Mouse (Mus musculus) liver, embryonic 13.5 days (tissue): ENCODE results near the gene Mrpl48. TPM values are rescaled to one million over a fixed set of nuclear protein-coding genes. Genes with fewer than 3 reads are reported as not detected.

Experiments used
- ATAC-seq: fragments of 200-750 bp; cut with Nextera tagmentation; 2 replicates; pipeline ENCODE4 v1.8.0; 2017; ENCODE audit warnings: low read depth, mild to moderate bottlenecking, moderate number of reproducible peaks, moderate library complexity
- DNase-seq: peaks from one replicate; pipeline ENCODE4 v3.0.0; 2022
- H3K27ac ChIP-seq: fragments of 300-500 bp; sonication (generic); 2 replicates; pipeline ENCODE4 v1.5.1; 2015; ENCODE audit warnings: moderate library complexity, mild to moderate bottlenecking, inconsistent platforms
- H3K27me3 ChIP-seq: fragments of 300-500 bp; sonication (generic); 2 replicates; pipeline ENCODE4 v1.6.1; 2015; ENCODE audit warnings: mild to moderate bottlenecking, inconsistent platforms
- H3K36me3 ChIP-seq: fragments of 300-500 bp; sonication (generic); 2 replicates; pipeline ENCODE4 v1.6.1; 2015; ENCODE audit warnings: mild to moderate bottlenecking, inconsistent platforms
- H3K4me1 ChIP-seq: fragments of 300-500 bp; sonication (generic); replicated peaks from 2 replicates; pipeline ENCODE4 v1.6.1; 2015; ENCODE audit warnings: inconsistent platforms
- H3K4me2 ChIP-seq: fragments of 300-500 bp; sonication (generic); 2 replicates; pipeline ENCODE4 v1.6.1; 2015; ENCODE audit warnings: inconsistent platforms, mild to moderate bottlenecking, moderate library complexity
- H3K4me3 ChIP-seq: fragments of 300-500 bp; sonication (generic); replicated peaks from 2 replicates; pipeline ENCODE4 v1.5.1; 2015; ENCODE audit warnings: mild to moderate bottlenecking, inconsistent platforms
- H3K9ac ChIP-seq: fragments of 300-500 bp; sonication (generic); 2 replicates; pipeline ENCODE4 v1.6.1; 2015; ENCODE audit warnings: mild to moderate bottlenecking, inconsistent platforms
- H3K9me3 ChIP-seq: fragments of 300-500 bp; sonication (generic); replicated peaks from 2 replicates; pipeline ENCODE4 v1.6.1; 2016; ENCODE audit warnings: inconsistent platforms
- WGBS: fragments of 180-500 bp; shearing (Covaris S2); methylation state at CpG from one replicate; pipeline ENCODE4 v1.1.7; 2015; ENCODE audit not compliant: insufficient replicate concordance; 5-methylcytosine and 5-hydroxymethylcytosine counted together
- polyA plus RNA-seq: library from polyadenylated mRNA; unstranded; fragments of >200 nt; fragmentation: Nextera tagmentation; extraction: Ambion mirVana; gene quantifications from 2 replicates; pipeline ENCODE4 v1.2.1, GENCODE M21; 2015

Mrpl48 gene
- polyA plus RNA-seq, 1 experiment from 2014 or later, result 57.0 TPM

DNA sequence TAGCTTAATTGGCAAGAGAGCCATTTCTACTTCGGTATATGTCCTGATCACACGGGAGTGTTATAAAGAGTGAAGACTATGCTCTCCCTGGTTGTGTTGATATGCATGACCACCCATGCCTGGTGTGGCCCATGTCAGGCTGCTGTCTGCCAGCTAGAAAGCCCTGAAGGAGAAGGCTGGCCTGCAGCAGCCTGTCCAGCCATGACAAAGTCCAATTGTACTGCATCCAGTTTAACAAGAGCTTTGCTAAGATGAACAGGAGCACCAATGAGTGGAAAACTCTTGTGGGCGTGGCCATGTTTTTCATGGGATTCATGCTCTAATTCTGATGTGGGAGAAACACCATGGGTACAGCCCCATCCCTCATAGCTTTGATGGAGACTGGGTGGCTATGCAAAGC is 16.4 kb upstream of the Mrpl48 start:
- H3K36me3 ChIP-seq, result peaks cover 5% of the 10 kb centered on the region; the same call in 1 of the 2 replicates

DNA sequence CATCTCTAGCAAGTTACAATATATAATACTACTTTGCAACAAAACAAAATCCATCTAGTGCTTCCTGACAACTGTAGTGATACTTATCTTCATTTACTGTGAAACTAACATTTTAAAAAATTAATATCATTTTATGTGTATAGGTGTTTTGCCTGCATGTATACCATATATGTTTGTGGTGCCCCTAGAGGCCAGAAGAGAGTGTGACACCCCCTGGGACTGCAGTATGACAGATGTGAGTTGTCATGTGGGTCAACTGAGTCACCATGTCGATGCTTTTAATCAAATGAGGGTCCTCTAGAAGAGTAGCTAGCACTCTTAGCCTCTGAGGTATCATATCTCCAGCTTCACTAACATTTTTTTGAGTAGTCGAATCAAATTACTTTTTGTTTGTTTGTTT is 14.2 kb upstream of the Mrpl48 start:
- no peaks in the 10 kb centered on the region for H3K27me3 ChIP-seq
- no peak overlapping the region for H3K9ac ChIP-seq
- no peak; the same call in 1 of the 2 replicates for ATAC-seq
- no peak overlapping the region for H3K4me2 ChIP-seq
- H3K27ac ChIP-seq, result no peak overlapping the region
- H3K4me3 ChIP-seq, result no peak overlapping the region
- no peak for DNase-seq
- H3K9me3 ChIP-seq, result no peaks in the 10 kb centered on the region
- 57% methylated on average over 2 of the region's 2 CpGs for WGBS
- peaks cover 18% of the 10 kb centered on the region for H3K4me1 ChIP-seq
- peaks cover 4% of the 10 kb centered on the region; the same call in 1 of the 2 replicates for H3K36me3 ChIP-seq

More for the DNA sequence above, 16.4 kb upstream of the Mrpl48 start:
- no peaks in the 10 kb centered on the region for H3K9me3 ChIP-seq
- 81% methylated on average over 3 of the region's 3 CpGs for WGBS
- no peaks in the 10 kb centered on the region for H3K27me3 ChIP-seq
- H3K4me2 ChIP-seq, result no peak overlapping the region
- no peak for DNase-seq
- peaks cover 15% of the 10 kb centered on the region for H3K4me1 ChIP-seq
- H3K27ac ChIP-seq, result no peak overlapping the region
- ATAC-seq, result no peak
- H3K9ac ChIP-seq, result no peak overlapping the region
- no peak overlapping the region for H3K4me3 ChIP-seq

DNA sequence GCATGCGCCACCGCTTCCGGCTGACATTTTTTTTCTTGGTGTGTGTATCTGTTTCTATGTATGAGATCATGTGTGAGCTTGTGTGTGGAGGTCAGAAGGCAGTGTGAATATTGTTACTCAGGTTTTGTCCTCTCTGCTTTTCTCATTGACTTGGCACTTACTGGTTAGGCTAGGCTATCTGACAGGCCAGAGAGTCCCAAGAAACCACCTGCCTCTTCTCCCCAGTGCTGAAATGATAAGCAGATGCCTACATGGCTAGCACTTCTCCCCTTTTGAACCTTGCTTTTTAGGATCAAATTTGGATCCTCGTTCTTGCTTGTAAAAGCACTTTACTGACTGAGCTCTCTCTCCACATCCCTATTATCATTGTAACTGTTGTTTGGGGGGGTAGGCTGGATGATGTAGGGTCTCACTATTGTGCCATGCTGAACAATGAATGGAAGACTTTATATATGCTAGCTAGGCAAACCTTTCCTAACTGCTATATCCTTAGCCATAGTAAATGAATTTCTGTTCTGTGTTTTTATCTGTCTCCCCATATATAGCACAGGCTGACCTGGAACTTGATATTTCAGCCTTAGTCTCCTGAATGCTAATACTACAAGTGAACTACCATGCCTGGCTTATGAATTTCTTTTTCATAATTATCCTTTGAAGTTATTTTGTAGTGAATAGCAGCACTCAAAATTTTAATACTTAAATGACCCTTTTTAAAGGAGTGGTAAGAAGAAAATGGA is 8.2 kb upstream of the Mrpl48 start:
- WGBS, result 72% methylated on average over 4 of the region's 4 CpGs
- DNase-seq, result peak; percentile 36

DNA sequence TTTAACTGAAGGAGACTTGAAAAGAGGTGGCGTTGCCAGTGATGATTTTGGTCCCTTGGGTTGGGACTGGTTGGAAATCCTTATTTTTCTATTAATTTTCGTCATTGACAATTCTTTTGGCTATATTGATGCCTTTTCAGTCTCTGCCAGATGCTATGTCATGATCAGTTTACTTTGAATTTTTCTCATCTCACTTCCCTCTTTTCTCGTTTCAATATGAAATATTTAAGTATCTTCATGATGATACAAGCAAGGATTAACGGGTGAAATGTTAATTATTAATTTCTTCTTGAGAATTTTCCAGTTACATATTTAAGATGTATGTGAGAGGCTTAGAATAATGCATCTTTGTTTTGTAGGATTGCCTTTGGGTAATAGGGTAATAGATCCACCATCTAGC is 809 bp upstream of the Mrpl48 start:
- 14% methylated on average over 4 of the region's 4 CpGs for WGBS
- H3K27me3 ChIP-seq, result 0 out of 2 replicates have a peak, but pooled peaks cover 3% of the 10 kb centered on the region
- peak overlapping the region; percentile 96 for H3K9ac ChIP-seq
- H3K4me2 ChIP-seq, result peak overlapping the region; percentile 92
- ATAC-seq, result no peak
- H3K27ac ChIP-seq, result peak overlapping the region; percentile 98
- H3K4me1 ChIP-seq, result peaks cover 30% of the 10 kb centered on the region
- no peaks in the 10 kb centered on the region for H3K36me3 ChIP-seq
- DNase-seq, result no peak
- peak overlapping the region; percentile 83 for H3K4me3 ChIP-seq
- no peaks in the 10 kb centered on the region for H3K9me3 ChIP-seq

More for the DNA sequence above, 8.2 kb upstream of the Mrpl48 start:
- Histone ChIP-seq H3K4me3 (no peak overlapping the region), H3K4me2 (peak overlapping the region; percentile 42), H3K36me3 (peaks cover 4% of the 10 kb centered on the region; the same call in 1 of the 2 replicates), H3K27ac (peak overlapping the region; percentile 72), H3K9ac (peak overlapping the region; percentile 42; the same call in 1 of the 2 replicates), H3K27me3 (no peaks in the 10 kb centered on the region), H3K4me1 (peaks cover 44% of the 10 kb centered on the region), H3K9me3 (no peaks in the 10 kb centered on the region)
- ATAC-seq, result peak; percentile 91

DNA sequence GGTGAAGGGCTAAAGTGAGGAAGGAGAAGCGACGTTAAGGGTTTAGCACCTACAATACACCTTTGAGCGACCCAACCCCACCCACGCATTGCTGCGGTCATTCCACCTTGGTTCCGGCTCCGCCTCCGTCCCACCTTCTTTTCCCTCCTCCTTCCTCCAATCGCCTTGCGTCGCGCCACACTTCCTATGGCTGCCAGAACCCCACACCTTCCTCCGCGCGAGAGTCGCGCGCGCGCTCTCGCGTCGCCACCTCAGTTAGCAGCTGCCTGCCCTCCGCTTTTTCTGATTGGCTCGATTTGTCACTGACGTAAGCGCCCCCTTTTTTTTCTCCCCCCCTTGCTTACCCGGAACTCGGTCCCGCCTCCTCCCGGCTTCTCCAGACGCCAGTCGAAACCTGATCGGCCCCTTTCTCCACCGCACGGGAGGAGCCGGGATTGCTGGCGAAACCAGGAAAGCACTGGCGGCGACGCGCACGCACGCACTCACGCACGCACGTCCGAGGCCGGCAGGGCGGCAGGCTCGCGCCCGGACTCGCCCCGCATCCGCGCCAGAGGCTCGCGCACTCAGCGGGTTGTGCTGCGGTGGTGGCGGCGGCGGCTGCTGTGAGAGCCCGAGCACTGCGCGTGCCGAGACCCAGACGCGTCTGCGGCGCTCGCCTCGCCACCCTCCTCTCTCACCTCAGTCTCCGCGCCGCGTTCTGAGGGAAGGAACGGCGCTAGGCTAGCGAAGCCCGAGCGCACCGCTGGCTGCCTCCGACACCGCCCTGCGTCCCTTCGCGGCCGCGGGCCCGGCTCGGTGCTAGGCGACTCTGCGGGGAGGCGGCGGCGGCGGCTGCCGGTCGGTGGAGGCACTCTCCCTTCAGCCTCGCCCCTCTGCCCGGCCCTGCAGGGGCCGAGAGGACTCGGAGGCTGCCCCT is 629 bp downstream of the Mrpl48 start, which contains the start of gene Rab6a:
Gene Rab6a, plus strand, starts transcription at position 197 of the 916 bp plus-strand sequence.
- no peaks in the 10 kb centered on the region for H3K36me3 ChIP-seq
- peak within 1 kb of the TSS; percentile 83 for H3K4me3 ChIP-seq
- H3K4me2 ChIP-seq, result peak within 1 kb of the TSS; percentile 92
- WGBS, result under 1% methylated on average over 103 of the region's 105 CpGs
- H3K27me3 ChIP-seq, result 0 out of 2 replicates have a peak, but pooled peaks cover 7% of the 10 kb centered on the region
- H3K4me1 ChIP-seq, result peaks cover 28% of the 10 kb centered on the region
- H3K27ac ChIP-seq, result peak within 1 kb of the TSS; percentile 98
- DNase-seq (peak; percentile 96), ATAC-seq (peak; percentile 93)
- H3K9ac ChIP-seq, result peak within 1 kb of the TSS; percentile 96
- H3K9me3 ChIP-seq, result no peaks in the 10 kb centered on the region

DNA sequence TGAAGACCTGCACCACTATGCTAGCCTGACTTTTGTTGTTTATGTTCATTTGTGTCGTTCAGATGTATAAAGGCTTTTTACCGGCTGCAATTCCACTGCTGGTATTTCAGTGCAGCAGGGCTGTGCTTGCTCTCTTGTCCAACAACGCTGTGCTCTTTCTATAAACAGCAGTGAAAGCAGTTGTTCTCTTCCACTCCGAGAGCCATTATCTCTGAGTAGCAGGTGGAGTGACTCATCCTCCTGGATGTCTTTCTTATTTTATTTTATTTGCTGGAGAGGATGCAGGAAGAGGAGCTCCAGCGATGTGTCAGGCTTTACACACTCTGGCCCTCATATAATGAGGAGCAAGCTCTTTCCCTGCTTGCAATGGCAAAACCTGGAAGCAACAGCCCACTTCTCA is 7.9 kb downstream of the Mrpl48 start:
- Histone ChIP-seq H3K4me3 (no peak overlapping the region), H3K27ac (no peak overlapping the region), H3K27me3 (0 out of 2 replicates have a peak, but pooled peaks cover 7% of the 10 kb centered on the region), H3K4me2 (no peak overlapping the region), H3K9ac (no peak overlapping the region), H3K9me3 (no peaks in the 10 kb centered on the region), H3K36me3 (no peaks in the 10 kb centered on the region), H3K4me1 (no peaks in the 10 kb centered on the region)
- no peak for DNase-seq
- 40% methylated on average over 5 of the region's 5 CpGs for WGBS
- ATAC-seq, result no peak

DNA sequence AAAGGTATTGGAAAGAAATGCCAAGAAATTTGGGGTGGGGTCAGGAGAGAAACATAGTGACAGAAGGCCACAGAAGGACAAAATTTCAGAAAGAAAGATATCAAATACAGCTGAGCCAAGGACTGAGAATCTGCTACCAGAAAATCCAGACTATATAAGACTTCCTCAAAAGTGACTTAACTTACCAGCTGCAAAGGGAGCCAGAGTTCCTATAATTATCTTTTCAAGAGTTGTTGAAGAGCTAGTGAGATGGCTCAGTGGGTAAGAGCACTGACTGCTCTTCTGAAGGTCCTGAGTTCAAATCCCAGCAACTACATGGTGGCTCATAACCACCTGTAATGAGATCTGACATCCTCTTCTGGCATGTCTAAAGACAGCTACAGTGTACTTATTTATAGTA is 14.8 kb downstream of the Mrpl48 start:
- no peak for ATAC-seq
- peaks cover 11% of the 10 kb centered on the region for H3K4me1 ChIP-seq
- H3K9ac ChIP-seq, result no peak overlapping the region
- no peaks in the 10 kb centered on the region for H3K27me3 ChIP-seq
- DNase-seq, result no peak
- no peak overlapping the region for H3K27ac ChIP-seq
- H3K4me2 ChIP-seq, result no peak overlapping the region
- no peaks in the 10 kb centered on the region for H3K36me3 ChIP-seq
- H3K4me3 ChIP-seq, result no peak overlapping the region
- no peaks in the 10 kb centered on the region for H3K9me3 ChIP-seq

DNA sequence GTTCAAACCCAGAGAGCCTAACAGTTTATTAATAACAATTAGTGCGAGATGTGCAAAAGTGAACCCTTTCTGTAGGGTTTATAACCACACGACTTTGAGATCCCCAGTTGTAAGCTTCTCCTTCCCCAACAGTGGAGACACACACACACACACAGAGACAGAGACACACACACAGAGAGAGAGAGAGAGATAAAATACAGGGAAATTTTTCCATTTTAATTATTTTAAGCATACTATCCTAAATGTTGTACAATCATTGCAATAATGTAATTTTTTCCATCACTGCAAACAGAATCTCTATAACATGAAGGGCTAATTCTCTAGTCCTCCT is 16.6 kb downstream of the Mrpl48 start:
- H3K27ac ChIP-seq, result peak overlapping the region; percentile 71; the same call in 1 of the 2 replicates
- WGBS, result 16% methylated on average over 2 of the region's 2 CpGs
- ATAC-seq, result no peak

DNA sequence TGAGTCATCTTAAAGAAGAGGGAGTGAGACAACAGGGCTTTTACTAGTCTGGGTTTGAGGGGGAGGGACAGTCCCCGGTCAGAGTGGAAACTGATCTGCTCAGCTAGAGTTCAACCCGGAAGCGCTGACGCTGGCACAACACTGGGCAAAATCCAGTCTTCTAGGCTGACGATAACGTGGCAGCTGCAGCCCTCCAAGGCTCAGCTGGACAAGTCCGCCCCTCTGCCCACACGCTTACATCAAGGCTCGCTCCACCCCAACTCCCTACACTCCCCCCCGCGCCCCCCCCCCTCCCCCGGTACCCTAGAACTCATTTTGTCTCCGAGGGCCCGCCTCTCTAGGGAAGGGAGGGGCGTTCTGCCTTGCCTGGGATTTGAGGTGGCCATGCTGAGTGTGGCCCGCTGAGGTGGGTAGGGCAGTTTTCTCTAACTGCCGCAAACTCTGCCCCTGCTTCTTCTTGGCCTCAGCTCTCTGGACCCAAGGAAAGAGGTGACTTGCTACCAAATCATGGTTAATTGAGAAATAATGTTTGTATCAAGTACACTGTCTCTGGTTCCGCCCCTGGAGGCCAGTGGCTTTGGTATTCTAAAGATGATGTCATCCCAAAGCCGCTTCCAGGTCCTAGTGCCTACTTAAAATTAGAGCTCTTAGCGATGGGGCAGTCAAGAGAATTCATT is 17.1 kb downstream of the Mrpl48 start:
- H3K4me1 ChIP-seq, result peaks cover 11% of the 10 kb centered on the region
- H3K9me3 ChIP-seq, result no peaks in the 10 kb centered on the region
- DNase-seq (peak; percentile 72), ATAC-seq (peak; percentile 93)
- H3K36me3 ChIP-seq, result no peaks in the 10 kb centered on the region
- no peaks in the 10 kb centered on the region for H3K27me3 ChIP-seq
- H3K4me3 ChIP-seq, result peak overlapping the region; percentile 62
- H3K27ac ChIP-seq, result peak overlapping the region; percentile 71
- peak overlapping the region; percentile 67 for H3K9ac ChIP-seq
- H3K4me2 ChIP-seq, result peak overlapping the region; percentile 67
- under 1% methylated on average over 20 of the region's 20 CpGs for WGBS

More for the DNA sequence above, 16.6 kb downstream of the Mrpl48 start:
- no peaks in the 10 kb centered on the region for H3K9me3 ChIP-seq
- peak overlapping the region; percentile 62 for H3K4me3 ChIP-seq
- H3K9ac ChIP-seq, result peak overlapping the region; percentile 67
- peaks cover 11% of the 10 kb centered on the region for H3K4me1 ChIP-seq
- H3K27me3 ChIP-seq, result no peaks in the 10 kb centered on the region
- DNase-seq, result no peak
- peak overlapping the region; percentile 67 for H3K4me2 ChIP-seq
- H3K36me3 ChIP-seq, result no peaks in the 10 kb centered on the region

DNA sequence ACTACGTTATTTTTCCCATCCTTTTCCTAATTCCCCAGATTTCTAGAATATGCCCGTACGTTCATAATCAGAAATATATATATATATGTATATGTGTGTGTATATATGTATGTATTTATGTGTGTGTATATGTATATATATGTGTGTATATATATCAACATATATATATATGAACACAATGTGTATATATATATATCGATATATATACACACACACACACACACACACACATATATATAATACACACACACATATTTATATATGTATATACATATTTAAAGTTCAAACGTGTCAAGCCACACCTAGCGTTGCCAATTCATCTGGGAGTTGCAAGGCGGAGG is 17.6 kb downstream of the Mrpl48 start:
- Histone ChIP-seq H3K9ac (peak overlapping the region; percentile 67), H3K4me2 (peak overlapping the region; percentile 67), H3K27me3 (no peaks in the 10 kb centered on the region), H3K9me3 (no peaks in the 10 kb centered on the region), H3K4me1 (peaks cover 11% of the 10 kb centered on the region), H3K36me3 (no peaks in the 10 kb centered on the region), H3K27ac (peak overlapping the region; percentile 71), H3K4me3 (peak overlapping the region; percentile 62)
- 39% methylated on average over 7 of the region's 7 CpGs for WGBS
- DNase-seq, result no peak
- ATAC-seq, result no peak; the same call in 1 of the 2 replicates

DNA sequence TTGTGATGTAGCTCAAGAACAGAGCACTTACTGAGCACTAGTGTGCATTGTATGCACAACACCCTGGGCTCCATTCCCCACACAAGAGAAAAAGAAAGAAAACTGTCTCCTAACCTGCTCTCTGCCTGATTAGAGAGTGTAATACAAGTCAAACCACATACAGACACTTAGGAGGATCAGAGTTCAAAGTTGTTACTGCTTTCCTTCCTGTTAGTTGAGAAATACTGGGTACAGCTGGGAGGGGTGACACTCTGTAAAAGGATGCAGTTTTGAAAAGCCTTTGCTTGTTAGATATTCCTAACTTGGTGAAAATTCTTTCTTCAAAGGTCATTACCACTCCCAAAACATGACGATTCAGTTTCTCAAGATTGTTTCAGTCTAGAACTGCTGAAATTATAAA is 18.3 kb downstream of the Mrpl48 start:
- peak overlapping the region; percentile 60 for H3K27ac ChIP-seq
- H3K4me2 ChIP-seq, result no peak overlapping the region
- peaks cover 11% of the 10 kb centered on the region for H3K4me1 ChIP-seq

More for the DNA sequence above, 18.3 kb downstream of the Mrpl48 start:
- Histone ChIP-seq H3K27me3 (no peaks in the 10 kb centered on the region), H3K4me3 (no peak overlapping the region), H3K36me3 (no peaks in the 10 kb centered on the region), H3K9ac (peak overlapping the region; percentile 5; the same call in 1 of the 2 replicates), H3K9me3 (no peaks in the 10 kb centered on the region)
- DNase-seq (no peak), ATAC-seq (no peak)
- 58% methylated on average over 1 of the region's 1 CpGs for WGBS
